Comparison of ENCODE assay signal across 20 mouse cellular contexts in genomic region chr9:82682196-82682595, GRCm38 (mm10).
"Had no signal": no experiment of that assay in that cellular context is flagged by ENCODE, and none has a peak within 500 bp of the region (broad histone marks: within the 10 kb centered on the region; RNA-seq: fewer than 3 reads in every experiment).

No protein-coding gene starts in this region.

- H3K4me3 ChIP-seq: liver, embryonic 13.5 days; liver, embryonic 15.5 days; lung, embryonic 15.5 days; megakaryocyte, embryonic 14.5 days; midbrain, embryonic 13.5 days; myocyte; neural tube, embryonic 13.5 days; neural tube, embryonic 15.5 days had no signal

- H3K4me2 ChIP-seq: liver, embryonic 13.5 days; liver, embryonic 15.5 days; lung, embryonic 15.5 days; midbrain, embryonic 11.5 days; midbrain, embryonic 13.5 days; neural tube, embryonic 13.5 days; neural tube, embryonic 15.5 days had no signal

- H3K4me1 ChIP-seq: liver, embryonic 13.5 days; liver, embryonic 15.5 days; lung, embryonic 15.5 days; megakaryocyte, embryonic 14.5 days; midbrain, embryonic 13.5 days; neural tube, embryonic 13.5 days; neural tube, embryonic 15.5 days had no signal

- DNase-seq: liver, embryonic 13.5 days; liver, postnatal 0 days; lung, adult 2 months; lung, postnatal 14 days; lung, postnatal 36 days; right cerebral cortex, postnatal 14 days; thymus, adult 18-20 months; thymus, postnatal 14 days; thymus, postnatal 36 days had no signal

- ATAC-seq: liver, postnatal 0 days; lung, postnatal 0 days; midbrain, embryonic 13.5 days; midbrain, embryonic 16.5 days had no signal

- H3K27me3 ChIP-seq: liver, embryonic 13.5 days; liver, embryonic 15.5 days; lung, embryonic 15.5 days; megakaryocyte, embryonic 14.5 days; midbrain, embryonic 13.5 days; neural tube, embryonic 13.5 days; neural tube, embryonic 15.5 days had no signal

- H3K27ac ChIP-seq: liver, embryonic 13.5 days; liver, embryonic 15.5 days; lung, embryonic 15.5 days; macrophage; midbrain, embryonic 13.5 days; neural tube, embryonic 13.5 days; neural tube, embryonic 15.5 days had no signal

- H3K36me3 ChIP-seq: liver, embryonic 13.5 days; liver, embryonic 15.5 days; lung, embryonic 15.5 days; midbrain, embryonic 13.5 days; neural tube, embryonic 13.5 days; neural tube, embryonic 15.5 days had no signal

- H3K9me3 ChIP-seq: liver, embryonic 15.5 days; lung, embryonic 15.5 days; megakaryocyte, embryonic 14.5 days; midbrain, embryonic 13.5 days; neural tube, embryonic 13.5 days; neural tube, embryonic 15.5 days had no signal

- H3K9ac ChIP-seq: liver, embryonic 13.5 days; liver, embryonic 15.5 days; liver, postnatal 0 days; lung, embryonic 15.5 days; midbrain, embryonic 13.5 days; neural tube, embryonic 13.5 days; neural tube, embryonic 15.5 days had no signal
